Mouse (Mus musculus) gastrocnemius, adult 2 months (tissue): ENCODE measurements around the gene Itga10. TPM values are rescaled to one million over a fixed set of nuclear protein-coding genes. Genes with fewer than 3 reads are reported as not detected.
"Not testable (repeated sequence)": the region's sequence is repeated elsewhere in the genome, so short reads cannot be mapped to it uniquely, and the experiment has no call there.

Experiments used
- DNase-seq: peaks from one replicate; pipeline ENCODE4 v3.0.0; 2022
- H3K27ac ChIP-seq: fragments of 200-600 bp; 2 replicates; pipeline ENCODE4 v1.8.1; 2022; ENCODE audit warnings: mild to moderate bottlenecking
- H3K4me3 ChIP-seq: fragments of 200-600 bp; 2 replicates; pipeline ENCODE4 v1.8.1; 2022; ENCODE audit warnings: mild to moderate bottlenecking, moderate library complexity
- CTCF ChIP-seq: fragments of 200-600 bp; IDR thresholded peaks from 2 replicates; pipeline ENCODE4 v1.8.1; 2022; ENCODE audit warnings: antibody characterized with exemption, mild to moderate bottlenecking, moderate library complexity
- intact Hi-C: fragments of 180-260 bp; cut with DNase I; formaldehyde crosslinking; loops from one replicate; pipeline ENCODE4 v1.15.1; 2025
- total RNA-seq, 2 experiments: library from RNA; stranded (reverse); gene quantifications; 2 replicates each; pipeline ENCODE4 v1.2.3; 2021

Itga10 gene
- total RNA-seq, 2 experiments from 2014 or later, result 0.74 to 1.4 TPM

- TF ChIP-seq CTCF, result no peak
Observed at GRCm38 (mm10) chr3:96673514-96673913, 28.1 kb downstream of the Itga10 start.

GRCm38 (mm10) chr3:96674442-96674841 is 29.1 kb downstream of the Itga10 start:
- no peak for DNase-seq
- Histone ChIP-seq H3K4me3 (no peak overlapping the region), H3K27ac (no peak overlapping the region)
- intact Hi-C loops, result no loop called here
- no peak for TF ChIP-seq CTCF

More at GRCm38 (mm10) chr3:96673514-96673913, 28.1 kb downstream of the Itga10 start:
- Histone ChIP-seq H3K27ac (no peak overlapping the region), H3K4me3 (no peak overlapping the region)
- no peak for DNase-seq
- intact Hi-C loops, result no loop called here

GRCm38 (mm10) chr3:96675171-96675570 is 29.8 kb downstream of the Itga10 start:
- TF ChIP-seq CTCF, result no peak
- no peak for DNase-seq
- intact Hi-C loops, result no loop called here
- Histone ChIP-seq H3K4me3 (no peak overlapping the region), H3K27ac (no peak overlapping the region)

GRCm38 (mm10) chr3:96675690-96676089 is 30.3 kb downstream of the Itga10 start:
- Histone ChIP-seq H3K27ac (no peak overlapping the region), H3K4me3 (no peak overlapping the region)
- intact Hi-C loops, result no loop called here
- no peak for DNase-seq
- no peak for TF ChIP-seq CTCF

DNA sequence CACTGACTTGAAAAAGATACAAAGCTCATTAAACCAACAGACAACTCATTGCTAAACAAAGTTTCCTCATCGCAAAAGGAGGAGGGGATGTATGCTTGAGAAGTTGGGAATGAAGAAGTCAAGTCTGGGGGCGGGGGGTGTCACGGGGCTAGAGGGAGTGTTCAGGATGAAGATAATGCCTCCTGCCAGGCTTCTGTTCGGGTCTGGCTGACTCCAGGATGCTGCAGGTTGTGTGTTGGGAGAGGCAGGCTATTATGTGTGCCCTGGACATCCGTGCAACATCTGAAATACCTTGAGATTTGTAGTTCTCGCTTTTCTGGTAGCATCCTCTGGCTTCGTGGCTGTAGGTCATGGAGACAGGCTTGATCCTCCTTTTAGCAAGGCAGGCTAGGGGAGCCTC is 33.1 kb downstream of the Itga10 start:
- DNase-seq, result no peak
- H3K27ac ChIP-seq, result no peak overlapping the region
- no peak for TF ChIP-seq CTCF

DNA sequence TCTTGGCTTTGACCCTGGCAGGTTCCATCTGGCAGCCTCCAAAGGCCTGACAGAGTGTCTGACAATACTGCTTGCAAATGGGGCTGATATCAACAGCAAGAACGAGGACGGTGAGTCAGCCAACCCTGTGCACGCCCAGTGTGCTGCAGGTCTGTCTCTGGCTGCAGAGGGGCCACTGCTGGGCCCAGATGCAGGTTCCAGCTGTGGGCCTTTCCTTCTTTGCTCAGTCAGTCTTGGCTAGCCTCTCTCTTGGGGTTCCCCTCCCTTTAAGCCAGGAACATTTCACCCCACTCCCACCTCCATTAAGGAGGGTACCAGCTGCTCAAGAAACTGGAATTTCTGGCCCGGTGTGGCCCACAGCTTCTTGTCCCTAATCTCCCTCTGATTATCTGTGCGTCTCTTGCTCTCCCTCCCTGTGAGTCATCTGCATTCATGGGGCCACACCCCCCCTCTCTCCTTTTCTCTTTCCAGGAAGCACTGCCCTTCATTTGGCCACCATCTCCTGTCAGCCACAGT is 33.8 kb downstream of the Itga10 start:
- no peak overlapping the region for H3K4me3 ChIP-seq
- intact Hi-C loops, result no loop called here
- DNase-seq, result no peak
- no peak for TF ChIP-seq CTCF
- no peak overlapping the region for H3K27ac ChIP-seq

More for the DNA sequence above, 33.1 kb downstream of the Itga10 start:
- no peak overlapping the region for H3K4me3 ChIP-seq
- intact Hi-C loops, result no loop called here

- DNase-seq, result no peak
- no peak overlapping the region for H3K4me3 ChIP-seq
- intact Hi-C loops, result no loop called here
- no peak for TF ChIP-seq CTCF
- H3K27ac ChIP-seq, result no peak overlapping the region
Observed at GRCm38 (mm10) chr3:96680269-96680956, 35.0 kb downstream of the Itga10 start.

GRCm38 (mm10) chr3:96683496-96683895 is 38.1 kb downstream of the Itga10 start:
- TF ChIP-seq CTCF, result no peak
- intact Hi-C loops, result no loop called here

DNA sequence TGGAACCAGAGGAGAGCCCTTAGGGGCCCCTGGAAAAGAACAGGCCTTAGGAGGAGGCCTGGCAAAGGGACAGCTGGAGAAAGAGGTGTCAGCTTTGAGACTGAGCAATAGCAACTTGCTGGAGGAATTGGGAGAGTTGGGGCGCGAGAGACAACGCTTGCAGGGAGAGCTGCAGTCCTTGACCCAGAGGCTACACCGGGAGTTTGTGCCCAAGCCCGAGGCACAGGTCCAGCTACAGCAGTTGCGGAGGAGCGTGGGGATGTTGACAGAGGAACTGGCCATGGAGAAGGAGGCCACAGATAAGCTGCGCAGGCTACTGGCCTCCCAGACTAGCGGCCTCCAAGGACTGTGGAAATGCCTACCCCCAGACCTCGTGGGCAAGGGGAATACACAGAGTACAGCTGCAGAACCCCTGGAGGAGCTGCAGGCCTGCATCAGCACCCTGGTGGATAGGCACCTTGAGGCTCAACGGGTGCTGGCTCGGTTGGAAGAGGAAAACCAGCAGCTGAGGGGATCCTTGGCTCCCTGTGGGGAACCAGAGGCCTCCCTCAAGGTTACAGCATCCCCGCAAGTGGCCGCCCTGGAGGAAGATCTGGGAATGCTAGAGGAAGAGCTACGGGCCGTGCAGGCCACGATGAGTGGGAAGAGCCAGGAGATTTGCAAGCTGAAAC is 38.9 kb downstream of the Itga10 start:
- Histone ChIP-seq H3K27ac (no peak overlapping the region), H3K4me3 (peak overlapping the region; percentile 60)
- intact Hi-C loops, result no loop called here
- TF ChIP-seq CTCF, result no peak
- DNase-seq, result no peak

More at GRCm38 (mm10) chr3:96683496-96683895, 38.1 kb downstream of the Itga10 start:
- DNase-seq, result no peak
- H3K4me3 ChIP-seq, result no peak overlapping the region
- no peak overlapping the region for H3K27ac ChIP-seq

DNA sequence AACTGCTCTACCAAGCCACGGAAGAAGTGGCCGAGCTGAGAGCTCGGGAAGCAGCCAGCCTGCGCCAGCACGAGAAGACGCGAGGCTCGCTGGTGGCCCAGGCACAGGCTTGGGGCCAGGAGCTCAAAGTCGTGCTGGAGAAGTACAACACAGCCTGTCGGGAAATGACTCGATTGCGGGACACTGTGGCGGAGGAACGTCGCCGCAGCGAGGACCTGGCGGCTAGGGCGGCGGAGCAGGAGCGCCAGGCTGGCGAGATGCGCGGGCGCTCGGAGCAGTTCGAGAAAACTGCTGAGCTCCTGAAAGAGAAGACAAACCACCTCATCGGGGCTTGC is 39.4 kb downstream of the Itga10 start:
- peak; percentile 38 for DNase-seq
- Histone ChIP-seq H3K4me3 (peak overlapping the region; percentile 60), H3K27ac (no peak overlapping the region)
- intact Hi-C loops, result no loop called here
- no peak for TF ChIP-seq CTCF

- H3K27ac ChIP-seq, DNase-seq, intact Hi-C loops, H3K4me3 ChIP-seq: not testable (repeated sequence)
Observed at GRCm38 (mm10) chr3:96686057-96686456, 40.7 kb downstream of the Itga10 start.

- Histone ChIP-seq H3K27ac (no peak overlapping the region), H3K4me3 (no peak overlapping the region)
- DNase-seq, result no peak
- intact Hi-C loops, result no loop called here
- TF ChIP-seq CTCF, result no peak
Observed at GRCm38 (mm10) chr3:96688854-96689253, 43.5 kb downstream of the Itga10 start.

GRCm38 (mm10) chr3:96690298-96690697 is 44.9 kb downstream of the Itga10 start:
- intact Hi-C loops, result no loop called here
- no peak overlapping the region for H3K4me3 ChIP-seq

More at GRCm38 (mm10) chr3:96690298-96690697, 44.9 kb downstream of the Itga10 start:
- peak; percentile 32; the same call in 1 of the 2 replicates for TF ChIP-seq CTCF
- no peak for DNase-seq
- no peak overlapping the region for H3K27ac ChIP-seq
